Mouse (Mus musculus) CH12.LX (cell line): ENCODE measurements around the gene Crlf1. TPM values are rescaled to one million over a fixed set of nuclear protein-coding genes. Genes with fewer than 3 reads are reported as not detected.

Experiments used
- DNase-seq: peaks from one replicate; pipeline ENCODE4 v3.0.0-alpha.2; 2013; ENCODE audit errors: extremely low read depth
- H3K27ac ChIP-seq: 2 replicates; pipeline ENCODE4 v1.5.1; 2012; ENCODE audit warnings: low read depth, mild to moderate bottlenecking, control low read depth, moderate library complexity; ENCODE audit not compliant: insufficient read depth
- H3K27me3 ChIP-seq: replicated peaks from 2 replicates; pipeline ENCODE3; 2012; ENCODE audit warnings: inconsistent platforms
- H3K36me3 ChIP-seq, 2 experiments: replicated peaks in 1 of 2; 2 replicates each; pipeline versions ENCODE3 to v1.6.1; 2012; ENCODE audit warnings: inconsistent platforms in 1 of 2, low read length in 1 of 2, mild to moderate bottlenecking in 1 of 2, mixed read lengths in 1 of 2, moderate library complexity in 1 of 2; ENCODE audit not compliant: control insufficient read depth in 1 of 2, insufficient read depth in 1 of 2
- H3K4me1 ChIP-seq, 2 experiments: 2 replicates each; pipeline ENCODE4 v1.6.1; 2012; ENCODE audit warnings: inconsistent platforms in 1 of 2, moderate library complexity in 1 of 2; ENCODE audit not compliant: insufficient read depth in 2 of 2, control insufficient read depth in 1 of 2
- H3K4me2 ChIP-seq: 2 replicates; pipeline ENCODE4 v1.6.1; 2012; ENCODE audit warnings: low read depth, mild to moderate bottlenecking, control low read depth; ENCODE audit not compliant: poor library complexity, insufficient read depth, severe bottlenecking
- H3K4me3 ChIP-seq, 3 experiments: fragments of 150-350 bp in 1 of 3; sonication (generic) in 1 of 3; replicated peaks in 1 of 3; 2 replicates each; pipeline versions ENCODE3 to v1.5.1; 2011 to 2012; ENCODE audit warnings: low read depth in 2 of 3, low read length in 2 of 3, mild to moderate bottlenecking in 2 of 3, moderate library complexity in 2 of 3, control low read depth in 1 of 3, improper control_type of control experiment in 1 of 3, inconsistent platforms in 1 of 3, mixed read lengths in 1 of 3; ENCODE audit not compliant: poor library complexity in 1 of 3
- H3K79me2 ChIP-seq: replicated peaks from 2 replicates; pipeline ENCODE4 v1.6.1; 2012; ENCODE audit warnings: mild to moderate bottlenecking, moderate library complexity; ENCODE audit not compliant: control insufficient read depth, poor library complexity, insufficient read depth, severe bottlenecking; ENCODE audit errors: extremely low read depth
- H3K9ac ChIP-seq: 2 replicates; pipeline ENCODE4 v1.6.1; 2012; ENCODE audit warnings: low read depth, mild to moderate bottlenecking, control low read depth, moderate library complexity; ENCODE audit not compliant: insufficient read depth
- H3K9me3 ChIP-seq: replicated peaks from 2 replicates; pipeline ENCODE3; 2012; ENCODE audit warnings: low read length, inconsistent platforms, mixed read lengths
- BHLHE40 ChIP-seq: IDR thresholded peaks from 2 replicates; pipeline ENCODE4 v1.6.1; 2011; ENCODE audit warnings: mild to moderate bottlenecking, low read depth, low read length, improper control_type of control experiment
- CHD1 ChIP-seq: IDR thresholded peaks from 2 replicates; pipeline ENCODE4 v1.6.1; 2012; ENCODE audit warnings: low read depth, low read length, improper control_type of control experiment, inconsistent platforms
- CHD2 ChIP-seq: IDR thresholded peaks from 2 replicates; pipeline ENCODE4 v1.6.1; 2011; ENCODE audit warnings: low read length, improper control_type of control experiment
- E2F4 ChIP-seq: IDR thresholded peaks from 2 replicates; pipeline ENCODE4 v1.6.1; 2011; ENCODE audit warnings: low read depth, low read length, improper control_type of control experiment; ENCODE audit not compliant: insufficient replicate concordance
- ELF1 ChIP-seq: IDR thresholded peaks from 2 replicates; pipeline ENCODE4 v1.6.1; 2014; ENCODE audit warnings: low read depth, mild to moderate bottlenecking, inconsistent platforms, low read length, improper control_type of control experiment
- ETS1 ChIP-seq: conservative IDR thresholded peaks from 2 replicates; pipeline ENCODE4 v1.6.1; 2012; ENCODE audit warnings: low read depth, mild to moderate bottlenecking, inconsistent platforms, low read length, improper control_type of control experiment, moderate library complexity
- HCFC1 ChIP-seq: IDR thresholded peaks from 2 replicates; pipeline ENCODE4 v1.6.1; 2012; ENCODE audit warnings: low read depth, mild to moderate bottlenecking, inconsistent platforms, low read length, improper control_type of control experiment
- IRF4 ChIP-seq: IDR thresholded peaks from 2 replicates; pipeline ENCODE4 v1.6.1; 2014; ENCODE audit warnings: low read depth, mild to moderate bottlenecking, inconsistent platforms, low read length, improper control_type of control experiment
- JUND ChIP-seq: conservative IDR thresholded peaks from 2 replicates; pipeline ENCODE4 v1.6.1; 2011; ENCODE audit warnings: low read depth, low read length, improper control_type of control experiment
- KAT2A ChIP-seq: IDR thresholded peaks from 2 replicates; pipeline ENCODE4 v1.6.1; 2012; ENCODE audit warnings: low read length, improper control_type of control experiment, inconsistent platforms; ENCODE audit not compliant: insufficient replicate concordance
- MAX ChIP-seq: IDR thresholded peaks from 2 replicates; pipeline ENCODE4 v1.6.1; 2011; ENCODE audit warnings: low read length, improper control_type of control experiment
- MAZ ChIP-seq: IDR thresholded peaks from 2 replicates; pipeline ENCODE4 v1.6.1; 2012; ENCODE audit warnings: low read depth, mild to moderate bottlenecking, inconsistent platforms, low read length, improper control_type of control experiment, moderate library complexity
- MEF2A ChIP-seq: IDR thresholded peaks from 2 replicates; pipeline ENCODE4 v1.6.1; 2014; ENCODE audit warnings: low read depth, mild to moderate bottlenecking, inconsistent platforms, low read length, improper control_type of control experiment, borderline replicate concordance
- MXI1 ChIP-seq: IDR thresholded peaks from 2 replicates; pipeline ENCODE4 v1.6.1; 2011; ENCODE audit warnings: mild to moderate bottlenecking, low read depth, low read length, improper control_type of control experiment
- MYC ChIP-seq: IDR thresholded peaks from 2 replicates; pipeline ENCODE4 v1.6.1; 2011; ENCODE audit warnings: low read depth, mild to moderate bottlenecking, improper control_type of control experiment, low read length
- NELFE ChIP-seq: IDR thresholded peaks from 2 replicates; pipeline ENCODE4 v1.6.1; 2011; ENCODE audit warnings: low read depth, low read length, improper control_type of control experiment
- NRF1 ChIP-seq: IDR thresholded peaks from 2 replicates; pipeline ENCODE4 v1.6.1; 2014; ENCODE audit warnings: low read depth, mild to moderate bottlenecking, inconsistent platforms, low read length, improper control_type of control experiment, moderate library complexity
- PAX5 ChIP-seq: IDR thresholded peaks from 2 replicates; pipeline ENCODE4 v1.6.1; 2012; ENCODE audit warnings: low read length, inconsistent platforms, mixed read lengths
- POLR2A ChIP-seq: IDR thresholded peaks from 2 replicates; pipeline ENCODE4 v1.6.1; 2011; ENCODE audit warnings: low read depth, mild to moderate bottlenecking, improper control_type of control experiment, low read length
- RAD21 ChIP-seq: IDR thresholded peaks from 2 replicates; pipeline ENCODE4 v1.6.1; 2011; ENCODE audit warnings: low read depth, mild to moderate bottlenecking, low read length, improper control_type of control experiment, moderate library complexity
- RCOR1 ChIP-seq: conservative IDR thresholded peaks from 2 replicates; pipeline ENCODE4 v1.6.1; 2012; ENCODE audit warnings: low read depth, mild to moderate bottlenecking, inconsistent platforms, low read length, improper control_type of control experiment
- SIN3A ChIP-seq: IDR thresholded peaks from 2 replicates; pipeline ENCODE4 v1.6.1; 2012; ENCODE audit warnings: low read length, improper control_type of control experiment, inconsistent platforms
- SMC3 ChIP-seq: IDR thresholded peaks from 2 replicates; pipeline ENCODE4 v1.6.1; 2011; ENCODE audit warnings: low read depth, low read length, improper control_type of control experiment
- TBP ChIP-seq: conservative IDR thresholded peaks from 2 replicates; pipeline ENCODE4 v1.6.1; 2011; ENCODE audit warnings: low read depth, low read length, improper control_type of control experiment
- TCF12 ChIP-seq: IDR thresholded peaks from 2 replicates; pipeline ENCODE4 v1.6.1; 2014; ENCODE audit warnings: low read depth, mild to moderate bottlenecking, inconsistent platforms, low read length, improper control_type of control experiment
- USF1 ChIP-seq: IDR thresholded peaks from 2 replicates; pipeline ENCODE4 v1.6.1; 2014; ENCODE audit warnings: low read depth, mild to moderate bottlenecking, inconsistent platforms, low read length, improper control_type of control experiment
- USF2 ChIP-seq: conservative IDR thresholded peaks from 2 replicates; pipeline ENCODE4 v1.6.1; 2011; ENCODE audit warnings: low read depth, low read length, improper control_type of control experiment
- ZMIZ1 ChIP-seq: IDR thresholded peaks from 2 replicates; pipeline ENCODE4 v1.6.1; 2012; ENCODE audit warnings: low read depth, mild to moderate bottlenecking, inconsistent platforms, low read length, improper control_type of control experiment
- ZNF384 ChIP-seq: IDR thresholded peaks from 2 replicates; pipeline ENCODE4 v1.6.1; 2012; ENCODE audit warnings: low read depth, low read length, improper control_type of control experiment, inconsistent platforms
- dilution Hi-C: fragments of 300-500 bp; cut with MboI; formaldehyde crosslinking; loops from 2 replicates; pipeline ENCODE4 v1.14.3; 2020; ENCODE audit warnings: low sequenced_read_pairs; ENCODE audit not compliant: extremely low pct_unique_long_range_greater_than_20kb, extremely low pct_ligation_motif_present
- in situ Hi-C: fragments of 300-500 bp; cut with MboI; formaldehyde crosslinking; loops from 3 replicates; pipeline ENCODE4 v1.14.3; 2019; ENCODE audit warnings: low sequenced_read_pairs, low pct_ligation_motif_present, low pct_unique_long_range_greater_than_20kb, mixed read lengths
- polyA plus RNA-seq: library from polyadenylated mRNA; unstranded; fragments of >175 nt; gene quantifications from 2 replicates; pipeline ENCODE4 v1.2.1, GENCODE M21; 2012; ENCODE audit warnings: low read depth; ENCODE audit not compliant: insufficient read length
- total RNA-seq, 2 experiments: library from RNA; depleted of rRNA; stranded (reverse); fragments of 300-350 nt in 1 of 2; fragments of >200 nt in 1 of 2; gene quantifications; 2 replicates each; pipeline ENCODE4 v1.2.3; 2012 to 2014

Crlf1 gene
- total and polyA plus RNA-seq, 3 experiments: 0.42 to 1.1 (median 0.44) TPM

DNA sequence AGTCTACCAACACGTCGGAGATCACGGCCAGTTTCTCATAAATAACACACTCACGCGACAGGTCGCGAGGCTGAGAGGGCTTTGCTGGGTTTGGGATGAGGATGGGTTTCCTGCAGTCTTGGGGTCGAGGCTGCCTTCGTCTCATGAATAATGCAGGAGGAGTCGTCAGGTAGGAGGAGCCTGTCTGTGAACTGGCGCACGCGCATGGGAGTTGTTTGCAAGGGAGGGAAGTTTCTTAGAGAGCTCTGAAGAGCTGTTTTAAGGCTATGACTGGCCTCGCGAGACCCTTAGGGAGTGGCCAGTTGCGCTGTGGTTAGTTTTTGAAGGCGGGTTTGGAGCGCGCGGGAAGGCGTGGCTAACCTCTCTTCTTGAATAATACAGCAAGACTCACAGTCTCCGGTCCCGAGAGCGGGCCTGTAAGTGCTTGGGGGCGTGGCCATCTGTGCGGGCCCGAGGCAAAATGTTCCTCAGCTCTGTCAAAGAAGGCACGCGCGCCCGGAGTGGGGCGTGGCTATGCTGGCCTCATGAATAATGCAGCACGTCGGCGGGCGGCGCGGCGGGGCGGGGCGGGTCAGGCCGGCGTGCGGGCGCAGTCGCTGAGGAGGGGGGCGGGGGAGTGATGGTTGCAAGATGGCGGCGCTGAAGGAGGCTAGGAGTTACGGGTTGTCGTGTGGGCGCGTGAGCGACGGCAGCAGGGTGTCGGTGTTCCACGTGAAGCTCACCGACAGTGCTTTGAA lies 46.3 kb downstream of the Crlf1 start, which contains the start of gene Ell:
Gene Ell, plus strand, starts transcription at position 381 of the 737 bp plus-strand sequence.
- peaks cover 30% of the 10 kb centered on the region for H3K79me2 ChIP-seq
- H3K36me3 ChIP-seq: peaks cover 23 to 55% of the 10 kb centered on the region in 2 experiments
- dilution Hi-C loops (no loop called here), in situ Hi-C loops (no loop called here)
- peak; percentile 99 for DNase-seq
- H3K4me3 ChIP-seq: peak within 1 kb of the TSS; percentile 93 to 94 (median 94)
- no peak for TF ChIP-seq RAD21
- TF ChIP-seq USF2: no peak
- TF ChIP-seq NELFE: peak; percentile 65
- TF ChIP-seq TCF12: peak; percentile 80; the same call in 1 of the 2 replicates
- TF ChIP-seq POLR2A: peak; percentile 75
- peak; percentile 26 for TF ChIP-seq SIN3A
- peak; percentile 60; the same call in 1 of the 2 replicates for TF ChIP-seq CHD1
- TF ChIP-seq TBP: no peak
- no peak for TF ChIP-seq ETS1
- peak; percentile 44; the same call in 1 of the 2 replicates for TF ChIP-seq MEF2A
- TF ChIP-seq MAZ: peak; percentile 52; the same call in 1 of the 2 replicates
- TF ChIP-seq PAX5: no peak
- TF ChIP-seq E2F4: peak; percentile 85; the same call in 1 of the 2 replicates
- TF ChIP-seq USF1: no peak
- TF ChIP-seq RCOR1: no peak
- TF ChIP-seq NRF1: peak; percentile 97
- peak; percentile 81 for TF ChIP-seq MXI1
- peak; percentile 23; the same call in 1 of the 2 replicates for TF ChIP-seq BHLHE40
- TF ChIP-seq ZNF384: no peak
- TF ChIP-seq HCFC1: peak; percentile 62
- 0 out of 2 replicates have a peak, but pooled peaks have one; percentile 36 for TF ChIP-seq KAT2A
- peak; percentile 98 for TF ChIP-seq CHD2
- no peak for TF ChIP-seq SMC3
- peak; percentile 26 for TF ChIP-seq ELF1
- no peak for TF ChIP-seq JUND
- TF ChIP-seq IRF4: peak; percentile 17; the same call in 1 of the 2 replicates
- TF ChIP-seq MAX: peak; percentile 56
- TF ChIP-seq ZMIZ1: peak; percentile 63
- no peak; the same call in 1 of the 2 replicates for TF ChIP-seq MYC
- H3K4me2 ChIP-seq: peak within 1 kb of the TSS; percentile 79
- H3K9ac ChIP-seq: peak within 1 kb of the TSS; percentile 90
- peaks cover 11 to 46% of the 10 kb centered on the region in 2 experiments for H3K4me1 ChIP-seq
- no peaks in the 10 kb centered on the region for H3K9me3 ChIP-seq
- no peaks in the 10 kb centered on the region for H3K27me3 ChIP-seq
- H3K27ac ChIP-seq: peak within 1 kb of the TSS; percentile 91
